Mouse (Mus musculus) embryonic facial prominence, embryonic 15.5 days (tissue): ENCODE data around the gene Ccdc62. TPM values are rescaled to one million over a fixed set of nuclear protein-coding genes. Genes with fewer than 3 reads are reported as not detected.

Experiments
- ATAC-seq: fragments of 200-750 bp; cut with Nextera tagmentation; 2 replicates; pipeline ENCODE4 v1.8.0; 2017; ENCODE audit warnings: low read depth, moderate TSS enrichment; ENCODE audit not compliant: insufficient number of reproducible peaks, low FRiP score, low TSS enrichment
- H3K27ac ChIP-seq: fragments of 300-500 bp; sonication (generic); replicated peaks from 2 replicates; pipeline ENCODE4 v1.5.1; 2015; ENCODE audit warnings: mild to moderate bottlenecking, inconsistent platforms
- H3K27me3 ChIP-seq: fragments of 300-500 bp; sonication (generic); 2 replicates; pipeline ENCODE4 v1.6.1; 2015; ENCODE audit warnings: inconsistent platforms
- H3K36me3 ChIP-seq: fragments of 300-500 bp; sonication (generic); 2 replicates; pipeline ENCODE4 v1.6.1; 2015; ENCODE audit warnings: mild to moderate bottlenecking, inconsistent platforms
- H3K4me1 ChIP-seq: fragments of 300-500 bp; sonication (generic); 2 replicates; pipeline ENCODE4 v1.6.1; 2015; ENCODE audit warnings: inconsistent platforms
- H3K4me2 ChIP-seq: fragments of 300-500 bp; sonication (generic); replicated peaks from 2 replicates; pipeline ENCODE4 v1.6.1; 2015; ENCODE audit warnings: mild to moderate bottlenecking, inconsistent platforms
- H3K4me3 ChIP-seq: fragments of 300-500 bp; sonication (generic); replicated peaks from 2 replicates; pipeline ENCODE4 v1.5.1; 2015; ENCODE audit warnings: mild to moderate bottlenecking, inconsistent platforms
- H3K9ac ChIP-seq: fragments of 300-500 bp; sonication (generic); 2 replicates; pipeline ENCODE4 v1.6.1; 2015; ENCODE audit warnings: inconsistent platforms
- H3K9me3 ChIP-seq: fragments of 300-500 bp; sonication (generic); replicated peaks from 2 replicates; pipeline ENCODE4 v1.6.1; 2016; ENCODE audit warnings: inconsistent platforms
- WGBS: fragments of 180-500 bp; shearing (Covaris S2); methylation state at CpG from one replicate; pipeline ENCODE4 v1.1.7; 2015; 5-methylcytosine and 5-hydroxymethylcytosine counted together
- polyA plus RNA-seq: library from polyadenylated mRNA; unstranded; fragments of >200 nt; fragmentation: Nextera tagmentation; extraction: Ambion mirVana; gene quantifications from 2 replicates; pipeline ENCODE4 v1.2.1, GENCODE M21; 2015

Ccdc62 gene
- polyA plus RNA-seq, 1 experiment from 2014 or later, result 7.5 TPM

DNA sequence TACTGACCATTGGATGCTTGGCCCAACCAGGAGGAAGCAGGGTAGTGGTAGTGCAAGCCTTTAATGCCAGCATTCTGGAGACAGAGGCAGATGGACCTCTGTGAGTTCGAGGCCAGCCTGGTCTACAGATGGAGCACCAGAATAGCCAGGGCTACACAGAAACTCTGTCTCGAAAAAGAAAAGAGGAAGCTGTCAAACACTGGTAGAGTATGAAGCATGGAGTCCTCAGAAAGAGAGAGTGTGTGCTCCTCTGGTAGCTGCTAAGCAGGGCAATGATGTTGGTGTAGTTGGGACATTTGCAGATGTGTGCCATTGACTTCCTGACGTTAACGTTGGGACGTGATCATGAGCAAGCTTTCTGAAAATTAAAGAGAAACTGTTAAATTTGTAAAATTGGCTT, 8.0 kb downstream of the Ccdc62 start:
- WGBS, result 73% methylated on average over 5 of the region's 5 CpGs
- no peak for ATAC-seq

GRCm38 (mm10) chr5:123946546-123946945, 16.1 kb downstream of the Ccdc62 start:
- no peaks in the 10 kb centered on the region for H3K9me3 ChIP-seq
- H3K9ac ChIP-seq, result no peak overlapping the region
- WGBS, result 62% methylated on average over 4 of the region's 4 CpGs
- H3K4me1 ChIP-seq, result no peaks in the 10 kb centered on the region
- no peak overlapping the region for H3K4me2 ChIP-seq
- H3K36me3 ChIP-seq, result no peaks in the 10 kb centered on the region
- H3K27me3 ChIP-seq, result no peaks in the 10 kb centered on the region
- no peak overlapping the region for H3K4me3 ChIP-seq
- no peak overlapping the region for H3K27ac ChIP-seq
- ATAC-seq, result no peak

More for the DNA sequence above, 8.0 kb downstream of the Ccdc62 start:
- no peak overlapping the region for H3K9ac ChIP-seq
- H3K4me3 ChIP-seq, result no peak overlapping the region
- no peaks in the 10 kb centered on the region for H3K9me3 ChIP-seq
- H3K27ac ChIP-seq, result no peak overlapping the region
- no peaks in the 10 kb centered on the region for H3K27me3 ChIP-seq
- H3K4me2 ChIP-seq, result no peak overlapping the region
- H3K4me1 ChIP-seq, result no peaks in the 10 kb centered on the region
- H3K36me3 ChIP-seq, result no peaks in the 10 kb centered on the region

- no peak for ATAC-seq
- H3K4me1 ChIP-seq, result no peaks in the 10 kb centered on the region
- 46% methylated on average over 7 of the region's 7 CpGs for WGBS
- no peaks in the 10 kb centered on the region for H3K36me3 ChIP-seq
- no peak overlapping the region for H3K9ac ChIP-seq
- H3K4me2 ChIP-seq, result no peak overlapping the region
- no peaks in the 10 kb centered on the region for H3K27me3 ChIP-seq
- no peaks in the 10 kb centered on the region for H3K9me3 ChIP-seq
- H3K27ac ChIP-seq, result no peak overlapping the region
- H3K4me3 ChIP-seq, result no peak overlapping the region
Measured at GRCm38 (mm10) chr5:123947041-123947761, 16.7 kb downstream of the Ccdc62 start.

DNA sequence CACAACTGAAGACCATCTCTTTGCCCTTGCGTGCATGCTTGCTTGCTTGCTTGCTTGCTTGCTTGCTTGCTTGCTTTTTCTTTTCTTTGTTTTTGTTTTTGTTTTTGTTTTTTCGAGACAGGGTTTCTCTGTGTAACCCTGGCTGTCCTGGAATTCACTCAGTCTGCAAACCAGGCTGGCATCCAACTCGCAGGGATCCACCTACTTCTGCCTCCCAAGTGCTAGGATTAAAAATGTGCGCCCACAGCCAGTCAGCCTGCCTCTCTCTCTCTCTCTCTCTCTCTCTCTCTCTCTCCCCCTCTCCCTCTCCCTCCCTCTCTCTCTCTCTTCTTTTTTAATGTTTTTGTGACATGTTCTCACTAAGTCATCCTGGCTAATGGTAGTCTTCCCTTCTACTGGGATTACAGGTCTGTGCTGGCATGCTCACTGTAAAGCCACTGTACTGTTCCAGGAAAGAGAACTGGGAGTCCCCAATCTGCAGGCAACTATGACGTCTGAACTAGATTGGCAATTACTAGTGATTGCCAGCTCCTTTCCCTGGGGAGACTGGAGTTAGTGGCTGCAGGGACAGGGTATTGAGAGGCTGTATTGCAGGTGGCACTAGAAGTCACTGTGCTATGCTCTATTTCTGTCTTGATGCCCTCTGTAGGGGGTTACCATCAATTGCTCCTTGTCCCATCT, 22.0 kb downstream of the Ccdc62 start:
- 38% methylated on average over 5 of the region's 5 CpGs for WGBS
- Histone ChIP-seq H3K4me1 (no peaks in the 10 kb centered on the region), H3K27ac (no peak overlapping the region), H3K36me3 (no peaks in the 10 kb centered on the region), H3K4me3 (no peak overlapping the region), H3K9me3 (no peaks in the 10 kb centered on the region), H3K9ac (no peak overlapping the region), H3K27me3 (no peaks in the 10 kb centered on the region), H3K4me2 (no peak overlapping the region)
- ATAC-seq, result no peak

GRCm38 (mm10) chr5:123957213-123957612, 26.7 kb downstream of the Ccdc62 start:
- Histone ChIP-seq H3K4me3 (no peak overlapping the region), H3K4me1 (no peaks in the 10 kb centered on the region), H3K9ac (no peak overlapping the region), H3K36me3 (no peaks in the 10 kb centered on the region), H3K4me2 (no peak overlapping the region), H3K9me3 (no peaks in the 10 kb centered on the region), H3K27ac (no peak overlapping the region), H3K27me3 (no peaks in the 10 kb centered on the region)
- no peak for ATAC-seq
- 90% methylated on average over 8 of the region's 8 CpGs for WGBS

DNA sequence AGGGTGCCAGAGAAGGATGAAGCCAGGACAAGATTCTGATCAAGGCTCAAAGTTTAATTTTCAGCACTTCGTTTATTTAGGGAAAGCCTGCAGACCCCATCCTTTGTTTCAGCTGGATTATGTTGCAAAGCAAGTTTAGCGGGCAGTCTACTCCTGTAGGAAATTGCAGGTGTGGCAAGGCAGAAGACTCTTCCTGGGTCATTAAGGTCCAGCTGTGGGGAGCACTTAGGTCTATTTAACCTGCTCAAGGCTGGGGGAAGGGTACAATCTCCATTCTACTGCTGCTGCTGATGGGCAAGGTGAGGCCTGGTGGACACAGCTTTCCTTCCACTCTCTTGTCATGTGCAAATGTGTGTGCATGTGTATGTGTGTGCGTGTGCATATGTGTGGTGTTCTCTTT, 28.5 kb downstream of the Ccdc62 start:
- H3K36me3 ChIP-seq, result no peaks in the 10 kb centered on the region

DNA sequence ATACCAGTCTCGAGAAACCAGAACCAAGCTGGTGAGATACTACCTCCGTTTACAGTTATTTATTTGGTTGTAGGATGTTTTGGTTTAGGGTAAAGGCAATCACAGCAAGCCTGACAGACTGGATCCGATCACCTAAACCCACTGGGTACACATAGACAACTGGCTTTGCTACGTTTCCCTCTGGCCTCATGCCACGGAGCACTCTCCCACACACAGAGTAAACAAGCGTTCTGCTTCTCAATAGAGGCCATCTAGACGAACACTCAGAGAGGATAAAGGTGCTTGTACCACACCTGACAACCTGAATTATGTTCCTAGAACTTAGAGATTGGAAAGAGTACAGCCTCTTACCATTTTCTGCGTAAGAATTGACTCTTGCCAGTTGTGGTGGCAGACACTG, 29.6 kb downstream of the Ccdc62 start:
- Histone ChIP-seq H3K9me3 (no peaks in the 10 kb centered on the region), H3K4me2 (no peak overlapping the region), H3K9ac (no peak overlapping the region), H3K27me3 (no peaks in the 10 kb centered on the region), H3K36me3 (no peaks in the 10 kb centered on the region), H3K27ac (no peak overlapping the region), H3K4me3 (no peak overlapping the region), H3K4me1 (no peaks in the 10 kb centered on the region)
- 64% methylated on average over 8 of the region's 8 CpGs for WGBS
- ATAC-seq, result no peak

More for the DNA sequence above, 28.5 kb downstream of the Ccdc62 start:
- H3K4me3 ChIP-seq, result no peak overlapping the region
- H3K27me3 ChIP-seq, result no peaks in the 10 kb centered on the region
- no peak overlapping the region for H3K9ac ChIP-seq
- H3K4me2 ChIP-seq, result no peak overlapping the region
- no peak for ATAC-seq
- 60% methylated on average over 3 of the region's 3 CpGs for WGBS
- H3K27ac ChIP-seq, result no peak overlapping the region
- H3K4me1 ChIP-seq, result no peaks in the 10 kb centered on the region
- no peaks in the 10 kb centered on the region for H3K9me3 ChIP-seq

DNA sequence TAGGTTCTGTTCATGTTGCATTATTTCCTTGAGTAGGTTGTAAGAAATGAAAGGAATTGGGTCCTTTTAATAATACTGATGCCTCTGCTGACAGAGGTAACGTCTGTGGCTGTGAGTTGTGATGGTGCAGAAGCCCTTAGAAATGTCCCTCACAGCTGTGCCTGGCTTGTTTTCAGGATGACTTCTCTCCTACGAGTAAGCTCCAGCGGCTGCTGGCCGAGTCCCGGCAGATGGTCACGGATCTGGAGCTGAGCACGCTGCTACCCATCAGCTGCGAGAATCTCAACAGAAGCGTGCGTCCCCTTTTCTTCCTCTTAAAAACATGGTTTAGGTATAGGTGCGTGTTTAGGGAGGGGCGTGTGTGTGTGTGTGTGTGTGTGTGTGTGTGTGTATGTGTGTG, 30.6 kb downstream of the Ccdc62 start:
- WGBS, result 81% methylated on average over 12 of the region's 12 CpGs
- Histone ChIP-seq H3K9me3 (no peaks in the 10 kb centered on the region), H3K4me1 (no peaks in the 10 kb centered on the region), H3K9ac (no peak overlapping the region), H3K4me3 (no peak overlapping the region), H3K27ac (no peak overlapping the region), H3K4me2 (no peak overlapping the region), H3K27me3 (no peaks in the 10 kb centered on the region), H3K36me3 (no peaks in the 10 kb centered on the region)
- ATAC-seq, result no peak

DNA sequence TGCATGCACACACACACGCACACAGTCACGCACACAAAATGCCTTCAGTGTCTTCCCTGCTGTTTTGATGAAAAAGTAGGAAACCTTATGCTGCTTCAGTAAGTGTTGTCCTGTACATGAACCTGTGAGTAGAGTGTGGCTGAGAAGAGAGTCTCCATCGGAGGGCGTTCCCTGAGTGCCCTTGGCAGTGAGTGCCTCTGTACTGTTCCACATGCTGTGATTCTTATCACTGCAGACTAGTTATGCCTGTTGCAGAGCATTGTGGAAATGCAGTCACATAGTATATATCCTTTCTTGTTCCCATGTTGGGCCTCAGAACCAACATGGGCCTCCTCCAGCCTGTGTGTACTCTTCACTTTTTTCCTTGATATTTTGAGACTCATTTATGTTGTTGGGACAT, 33.7 kb downstream of the Ccdc62 start:
- 90% methylated on average over 4 of the region's 4 CpGs for WGBS
- no peaks in the 10 kb centered on the region for H3K9me3 ChIP-seq
- H3K36me3 ChIP-seq, result no peaks in the 10 kb centered on the region
- H3K4me2 ChIP-seq, result no peak overlapping the region
- H3K27ac ChIP-seq, result no peak overlapping the region
- no peak overlapping the region for H3K4me3 ChIP-seq
- ATAC-seq, result no peak
- no peaks in the 10 kb centered on the region for H3K27me3 ChIP-seq
- H3K4me1 ChIP-seq, result no peaks in the 10 kb centered on the region
- no peak overlapping the region for H3K9ac ChIP-seq

DNA sequence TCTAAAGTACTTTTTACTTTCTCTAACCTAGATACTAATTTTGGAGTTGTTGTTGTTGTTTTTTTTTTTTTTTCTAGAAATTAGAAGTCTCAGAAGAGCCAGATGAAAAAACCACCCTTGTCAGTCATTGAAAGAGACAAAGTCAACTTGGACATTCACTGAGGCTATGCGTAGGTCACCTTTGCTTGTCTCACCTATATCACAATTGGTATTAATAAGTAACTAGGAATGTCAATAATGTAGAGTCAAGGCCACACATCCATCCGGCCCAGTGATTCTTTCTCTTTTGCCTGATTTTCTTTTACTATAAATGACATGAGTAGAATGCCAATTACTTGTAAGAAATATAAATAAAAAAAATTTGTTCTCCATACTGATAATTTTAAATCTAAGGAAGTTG, 36.3 kb downstream of the Ccdc62 start:
- 94% methylated on average over 2 of the region's 2 CpGs for WGBS
- H3K4me2 ChIP-seq, result no peak overlapping the region
- no peaks in the 10 kb centered on the region for H3K27me3 ChIP-seq
- H3K4me3 ChIP-seq, result no peak overlapping the region
- no peaks in the 10 kb centered on the region for H3K9me3 ChIP-seq
- H3K4me1 ChIP-seq, result no peaks in the 10 kb centered on the region
- no peak overlapping the region for H3K9ac ChIP-seq
- H3K27ac ChIP-seq, result no peak overlapping the region
- no peaks in the 10 kb centered on the region for H3K36me3 ChIP-seq
- no peak for ATAC-seq

- H3K4me3 ChIP-seq, result no peak overlapping the region
- H3K9me3 ChIP-seq, result no peaks in the 10 kb centered on the region
- no peaks in the 10 kb centered on the region for H3K36me3 ChIP-seq
- 71% methylated on average over 5 of the region's 5 CpGs for WGBS
- no peak for ATAC-seq
- no peak overlapping the region for H3K9ac ChIP-seq
- no peak overlapping the region for H3K27ac ChIP-seq
- peaks cover 5% of the 10 kb centered on the region for H3K4me1 ChIP-seq
- H3K4me2 ChIP-seq, result no peak overlapping the region
- 0 out of 2 replicates have a peak, but pooled peaks cover 3% of the 10 kb centered on the region for H3K27me3 ChIP-seq
Measured at GRCm38 (mm10) chr5:123968468-123968867, 38.0 kb downstream of the Ccdc62 start.

GRCm38 (mm10) chr5:123969216-123969615, 38.7 kb downstream of the Ccdc62 start:
- 66% methylated on average over 8 of the region's 8 CpGs for WGBS
- Histone ChIP-seq H3K4me1 (peaks cover 7% of the 10 kb centered on the region), H3K27ac (no peak overlapping the region), H3K36me3 (no peaks in the 10 kb centered on the region), H3K27me3 (0 out of 2 replicates have a peak, but pooled peaks cover 3% of the 10 kb centered on the region), H3K4me2 (no peak overlapping the region), H3K4me3 (no peak overlapping the region), H3K9me3 (no peaks in the 10 kb centered on the region), H3K9ac (no peak overlapping the region)
- ATAC-seq, result no peak
